Mouse (Mus musculus): ENCODE measurements around the gene 2610008E11Rik. TPM values are rescaled to one million over a fixed set of nuclear protein-coding genes. Genes with fewer than 3 reads are reported as not detected.

Gene 2610008E11Rik
- total RNA-seq, 1 experiment from 2014 or later = 34.4 TPM

Other genes starting within 250 kb of the 2610008E11Rik start
- not detected in 2 replicates for gene Olfr1356, start 245.4 kb downstream of the 2610008E11Rik start, total RNA-seq (2017)
- not detected in 2 replicates for gene Olfr1355, start 222.1 kb downstream of the 2610008E11Rik start, total RNA-seq (2017)
- not detected in 2 replicates for gene Olfr1354, start 184.4 kb downstream of the 2610008E11Rik start, total RNA-seq (2017)
- not detected in 2 replicates for gene Olfr8, start 147.0 kb downstream of the 2610008E11Rik start, total RNA-seq (2017)
- not detected in 2 replicates for gene Olfr1353, start 134.3 kb downstream of the 2610008E11Rik start, total RNA-seq (2017)
- gene Olfr1352, start 116.5 kb downstream of the 2610008E11Rik start, total RNA-seq (2017) = not detected in 2 replicates
- not detected in 2 replicates for gene Olfr1351, start 85.1 kb downstream of the 2610008E11Rik start, total RNA-seq (2017)
- not detected in 2 replicates for gene Olfr57, start 68.9 kb downstream of the 2610008E11Rik start, total RNA-seq (2017)
- not detected in 2 replicates for gene Vmn2r80, start 51.2 kb upstream of the 2610008E11Rik start, total RNA-seq (2017)
- gene Vmn2r81, start 150.1 kb upstream of the 2610008E11Rik start, total RNA-seq (2017) = not detected in 2 replicates